Mouse (Mus musculus) hindbrain, embryonic 11.5 days (tissue): Measurements from ENCODE around the gene Aif1. TPM values are rescaled to one million over a fixed set of nuclear protein-coding genes. Genes with fewer than 3 reads are reported as not detected.

Experiments
- ATAC-seq: fragments of 200-750 bp; cut with Nextera tagmentation; 2 replicates; pipeline ENCODE4 v1.8.0; 2017; ENCODE audit warnings: mild to moderate bottlenecking, moderate TSS enrichment, moderate library complexity; ENCODE audit not compliant: low FRiP score
- DNase-seq: peaks from one replicate; pipeline ENCODE4 v3.0.0-alpha.2; 2015; ENCODE audit warnings: low spot score
- H3K27ac ChIP-seq: fragments of 300-500 bp; sonication (generic); 2 replicates; pipeline ENCODE4 v1.5.1; 2014; ENCODE audit warnings: mild to moderate bottlenecking, low read depth, low read length
- H3K27me3 ChIP-seq: fragments of 300-500 bp; sonication (generic); 2 replicates; pipeline ENCODE4 v1.6.1; 2014; ENCODE audit warnings: mild to moderate bottlenecking, low read length, moderate library complexity, mixed read lengths; ENCODE audit not compliant: control insufficient read depth, insufficient read depth
- H3K36me3 ChIP-seq: fragments of 300-500 bp; sonication (generic); 2 replicates; pipeline ENCODE4 v1.6.1; 2014; ENCODE audit warnings: mild to moderate bottlenecking, low read length, moderate library complexity, mixed read lengths; ENCODE audit not compliant: control insufficient read depth, insufficient read depth
- H3K4me1 ChIP-seq: fragments of 300-500 bp; sonication (generic); replicated peaks from 2 replicates; pipeline ENCODE4 v1.6.1; 2014; ENCODE audit warnings: low read length, mixed read lengths; ENCODE audit not compliant: control insufficient read depth, insufficient read depth
- H3K4me2 ChIP-seq: fragments of 300-500 bp; sonication (generic); replicated peaks from 2 replicates; pipeline ENCODE4 v1.6.1; 2014; ENCODE audit warnings: mild to moderate bottlenecking, low read depth, low read length
- H3K4me3 ChIP-seq: fragments of 300-500 bp; sonication (generic); 2 replicates; pipeline ENCODE4 v1.5.1; 2014; ENCODE audit warnings: low read depth, low read length
- H3K9ac ChIP-seq: fragments of 300-500 bp; sonication (generic); 2 replicates; pipeline ENCODE4 v1.6.1; 2014; ENCODE audit warnings: low read depth, low read length
- H3K9me3 ChIP-seq: fragments of 300-500 bp; sonication (generic); 2 replicates; pipeline ENCODE4 v1.6.1; 2016; ENCODE audit warnings: low read length; ENCODE audit not compliant: control insufficient read depth
- WGBS: fragments of 180-500 bp; shearing (Covaris S2); extraction: QIAGEN DNeasy Blood & Tissue Kit; methylation state at CpG from one replicate; pipeline ENCODE4 v1.1.7; 2014; 5-methylcytosine and 5-hydroxymethylcytosine counted together
- polyA plus RNA-seq: library from polyadenylated mRNA; unstranded; fragments of >200 nt; fragmentation: Nextera tagmentation; extraction: Ambion mirVana; gene quantifications from 2 replicates; pipeline ENCODE4 v1.2.1, GENCODE M21; 2014

Aif1 gene
- polyA plus RNA-seq, 1 experiment from 2014 or later, result 8.4 TPM

- H3K36me3 ChIP-seq, result no peaks in the 10 kb centered on the region
- ATAC-seq, result no peak
- no peak overlapping the region for H3K4me2 ChIP-seq
- WGBS, result 83% methylated on average over 3 of the region's 3 CpGs
- no peaks in the 10 kb centered on the region for H3K27me3 ChIP-seq
- no peaks in the 10 kb centered on the region for H3K4me1 ChIP-seq
- H3K4me3 ChIP-seq, result no peak overlapping the region
- H3K9ac ChIP-seq, result no peak overlapping the region
- H3K27ac ChIP-seq, result no peak overlapping the region
- no peak for DNase-seq
- H3K9me3 ChIP-seq, result no peaks in the 10 kb centered on the region
Observed at GRCm38 (mm10) chr17:35210593-35210992, 34.7 kb upstream of the Aif1 start.

- no peaks in the 10 kb centered on the region for H3K27me3 ChIP-seq
- no peaks in the 10 kb centered on the region for H3K4me1 ChIP-seq
- no peak for ATAC-seq
- no peak overlapping the region for H3K4me3 ChIP-seq
- H3K27ac ChIP-seq, result no peak overlapping the region
- no peak overlapping the region for H3K4me2 ChIP-seq
- no peaks in the 10 kb centered on the region for H3K9me3 ChIP-seq
- no peak overlapping the region for H3K9ac ChIP-seq
- WGBS, result 79% methylated on average over 12 of the region's 12 CpGs
- H3K36me3 ChIP-seq, result no peaks in the 10 kb centered on the region
- no peak for DNase-seq
Observed at GRCm38 (mm10) chr17:35209785-35210535, 34.1 kb upstream of the Aif1 start.

GRCm38 (mm10) chr17:35205380-35205769 is 29.5 kb upstream of the Aif1 start:
- H3K36me3 ChIP-seq, result no peaks in the 10 kb centered on the region
- no peak overlapping the region for H3K4me3 ChIP-seq
- ATAC-seq (no peak), DNase-seq (no peak)
- WGBS, result 56% methylated on average over 10 of the region's 10 CpGs
- H3K9me3 ChIP-seq, result no peaks in the 10 kb centered on the region
- H3K27ac ChIP-seq, result no peak overlapping the region
- no peak overlapping the region for H3K9ac ChIP-seq
- no peak overlapping the region for H3K4me2 ChIP-seq
- no peaks in the 10 kb centered on the region for H3K4me1 ChIP-seq
- peaks cover 2% of the 10 kb centered on the region; the same call in 1 of the 2 replicates for H3K27me3 ChIP-seq

GRCm38 (mm10) chr17:35204494-35205379 is 28.9 kb upstream of the Aif1 start, which contains the start of gene Lta:
Gene Lta, minus strand, starts transcription at chr17:35205351.
- Histone ChIP-seq H3K27ac (no peak within 1 kb of the TSS), H3K4me2 (no peak within 1 kb of the TSS), H3K4me1 (no peaks in the 10 kb centered on the region), H3K9me3 (no peaks in the 10 kb centered on the region), H3K4me3 (no peak within 1 kb of the TSS), H3K36me3 (no peaks in the 10 kb centered on the region), H3K27me3 (peaks cover 2% of the 10 kb centered on the region; the same call in 1 of the 2 replicates), H3K9ac (no peak within 1 kb of the TSS)
- WGBS, result 26% methylated on average over 20 of the region's 20 CpGs
- DNase-seq (no peak), ATAC-seq (no peak)

DNA sequence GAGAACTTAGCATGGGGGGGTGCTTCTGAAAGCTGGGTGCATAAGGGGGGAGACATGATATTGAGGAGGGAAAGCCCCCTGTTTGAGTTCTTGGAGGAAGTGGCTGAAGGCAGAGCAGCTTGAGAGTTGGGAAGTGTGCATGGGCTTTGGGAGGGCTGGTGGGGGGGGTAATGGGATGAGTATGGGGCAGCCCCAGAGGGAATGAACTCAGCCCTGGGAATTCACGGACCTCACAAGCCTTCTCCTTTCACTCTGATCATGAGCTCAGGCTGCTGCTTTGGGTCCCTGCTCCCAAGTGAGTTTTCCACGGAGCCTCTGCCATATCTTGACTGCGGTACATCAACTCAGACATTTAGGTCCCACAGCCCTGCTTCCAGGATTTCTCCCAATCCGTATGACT is 26.6 kb upstream of the Aif1 start:
- H3K27ac ChIP-seq, result no peak overlapping the region
- no peaks in the 10 kb centered on the region for H3K36me3 ChIP-seq
- H3K9me3 ChIP-seq, result no peaks in the 10 kb centered on the region
- no peaks in the 10 kb centered on the region for H3K4me1 ChIP-seq
- peaks cover 6% of the 10 kb centered on the region for H3K27me3 ChIP-seq
- no peak overlapping the region for H3K4me2 ChIP-seq
- WGBS, result 73% methylated on average over 4 of the region's 4 CpGs
- no peak overlapping the region for H3K9ac ChIP-seq
- no peak overlapping the region for H3K4me3 ChIP-seq
- DNase-seq (no peak), ATAC-seq (no peak)

GRCm38 (mm10) chr17:35201787-35202186 is 25.9 kb upstream of the Aif1 start, which contains the start of gene Tnf:
Gene Tnf, minus strand, starts transcription at chr17:35202007.
- Histone ChIP-seq H3K4me1 (no peaks in the 10 kb centered on the region), H3K36me3 (no peaks in the 10 kb centered on the region), H3K9me3 (no peaks in the 10 kb centered on the region), H3K9ac (no peak within 1 kb of the TSS), H3K4me3 (no peak within 1 kb of the TSS), H3K27me3 (peaks cover 6% of the 10 kb centered on the region), H3K27ac (no peak within 1 kb of the TSS), H3K4me2 (no peak within 1 kb of the TSS)
- DNase-seq (no peak), ATAC-seq (no peak)
- WGBS, result 48% methylated on average over 13 of the region's 13 CpGs

- Histone ChIP-seq H3K4me3 (no peak overlapping the region), H3K4me2 (no peak overlapping the region), H3K4me1 (no peaks in the 10 kb centered on the region), H3K27ac (no peak overlapping the region), H3K9ac (no peak overlapping the region), H3K27me3 (peaks cover 10% of the 10 kb centered on the region), H3K36me3 (no peaks in the 10 kb centered on the region), H3K9me3 (no peaks in the 10 kb centered on the region)
- ATAC-seq, result no peak
- 69% methylated on average over 11 of the region's 11 CpGs for WGBS
- no peak for DNase-seq
Observed at GRCm38 (mm10) chr17:35201128-35201527, 25.3 kb upstream of the Aif1 start.

- Histone ChIP-seq H3K27ac (no peak overlapping the region), H3K4me2 (no peak overlapping the region), H3K4me1 (peaks cover 2% of the 10 kb centered on the region; the same call in 1 of the 2 replicates), H3K4me3 (no peak overlapping the region), H3K27me3 (peaks cover 18% of the 10 kb centered on the region), H3K36me3 (no peaks in the 10 kb centered on the region), H3K9me3 (no peaks in the 10 kb centered on the region), H3K9ac (no peak overlapping the region)
- WGBS, result 88% methylated on average over 11 of the region's 11 CpGs
- no peak for DNase-seq
- ATAC-seq, result no peak
Observed at GRCm38 (mm10) chr17:35200398-35200797, 24.5 kb upstream of the Aif1 start.
